Mouse (Mus musculus) intestine, embryonic 15.5 days (tissue): ENCODE results near the gene Zfp827. TPM values are rescaled to one million over a fixed set of nuclear protein-coding genes. Genes with fewer than 3 reads are reported as not detected.

ENCODE experiments used
- ATAC-seq: fragments of 200-750 bp; cut with Nextera tagmentation; 2 replicates; pipeline ENCODE4 v1.8.0; 2017; ENCODE audit warnings: moderate TSS enrichment, moderate library complexity
- H3K27ac ChIP-seq: fragments of 300-500 bp; sonication (generic); 2 replicates; pipeline ENCODE4 v1.5.1; 2015; ENCODE audit warnings: mild to moderate bottlenecking, inconsistent platforms
- H3K27me3 ChIP-seq: fragments of 300-500 bp; sonication (generic); replicated peaks from 2 replicates; pipeline ENCODE4 v1.6.1; 2015; ENCODE audit warnings: inconsistent platforms
- H3K36me3 ChIP-seq: fragments of 300-500 bp; sonication (generic); 2 replicates; pipeline ENCODE4 v1.6.1; 2015; ENCODE audit warnings: inconsistent platforms
- H3K4me1 ChIP-seq: fragments of 300-500 bp; sonication (generic); replicated peaks from 2 replicates; pipeline ENCODE4 v1.6.1; 2015; ENCODE audit warnings: inconsistent platforms
- H3K4me2 ChIP-seq: fragments of 300-500 bp; sonication (generic); replicated peaks from 2 replicates; pipeline ENCODE4 v1.6.1; 2015; ENCODE audit warnings: mild to moderate bottlenecking, inconsistent platforms
- H3K4me3 ChIP-seq: fragments of 300-500 bp; sonication (generic); replicated peaks from 2 replicates; pipeline ENCODE4 v1.5.1; 2015; ENCODE audit warnings: inconsistent platforms
- H3K9ac ChIP-seq: fragments of 300-500 bp; sonication (generic); 2 replicates; pipeline ENCODE4 v1.6.1; 2015; ENCODE audit warnings: inconsistent platforms
- H3K9me3 ChIP-seq: fragments of 300-500 bp; sonication (generic); 2 replicates; pipeline ENCODE4 v1.6.1; 2016; ENCODE audit warnings: inconsistent platforms
- WGBS: fragments of 180-500 bp; shearing (Covaris S2); methylation state at CpG from one replicate; pipeline ENCODE4 v1.1.7; 2015; 5-methylcytosine and 5-hydroxymethylcytosine counted together
- polyA plus RNA-seq: library from polyadenylated mRNA; unstranded; fragments of >200 nt; fragmentation: Nextera tagmentation; extraction: Ambion mirVana; gene quantifications from 2 replicates; pipeline ENCODE4 v1.2.1, GENCODE M21; 2015

Gene Zfp827
- polyA plus RNA-seq, 1 experiment from 2014 or later: 6.5 TPM

- Histone ChIP-seq H3K36me3 (0 out of 2 replicates have a peak, but pooled peaks cover 3% of the 10 kb centered on the region), H3K9me3 (no peaks in the 10 kb centered on the region), H3K9ac (no peak overlapping the region), H3K4me2 (no peak overlapping the region), H3K27me3 (no peaks in the 10 kb centered on the region), H3K27ac (no peak overlapping the region), H3K4me1 (peaks cover 9% of the 10 kb centered on the region; the same call in 1 of the 2 replicates), H3K4me3 (no peak overlapping the region)
- no peak for ATAC-seq
- WGBS: 93% methylated on average over 7 of the region's 7 CpGs
Observed at GRCm38 (mm10) chr8:79037991-79038390, 9.8 kb downstream of the Zfp827 start.

- 92% methylated on average over 3 of the region's 3 CpGs for WGBS
- no peak overlapping the region for H3K27ac ChIP-seq
- ATAC-seq: no peak
- no peak overlapping the region for H3K4me2 ChIP-seq
- H3K9me3 ChIP-seq: no peaks in the 10 kb centered on the region
- H3K4me3 ChIP-seq: no peak overlapping the region
- H3K9ac ChIP-seq: no peak overlapping the region
- H3K27me3 ChIP-seq: no peaks in the 10 kb centered on the region
- H3K36me3 ChIP-seq: 0 out of 2 replicates have a peak, but pooled peaks cover 3% of the 10 kb centered on the region
- no peaks in the 10 kb centered on the region for H3K4me1 ChIP-seq
Observed at GRCm38 (mm10) chr8:79041429-79041828, 13.2 kb downstream of the Zfp827 start.

GRCm38 (mm10) chr8:79042252-79042651 is 14.0 kb downstream of the Zfp827 start:
- Histone ChIP-seq H3K4me3 (no peak overlapping the region), H3K36me3 (0 out of 2 replicates have a peak, but pooled peaks cover 3% of the 10 kb centered on the region), H3K9ac (no peak overlapping the region), H3K4me1 (0 out of 2 replicates have a peak, but pooled peaks cover 4% of the 10 kb centered on the region), H3K9me3 (no peaks in the 10 kb centered on the region), H3K27ac (no peak overlapping the region), H3K4me2 (no peak overlapping the region), H3K27me3 (no peaks in the 10 kb centered on the region)
- no peak for ATAC-seq
- 81% methylated on average over 3 of the region's 3 CpGs for WGBS

- Histone ChIP-seq H3K27ac (no peak overlapping the region), H3K9ac (no peak overlapping the region), H3K4me2 (no peak overlapping the region), H3K4me3 (no peak overlapping the region), H3K36me3 (no peaks in the 10 kb centered on the region), H3K4me1 (0 out of 2 replicates have a peak, but pooled peaks cover 4% of the 10 kb centered on the region), H3K9me3 (no peaks in the 10 kb centered on the region), H3K27me3 (no peaks in the 10 kb centered on the region)
- no peak for ATAC-seq
- WGBS: 91% methylated on average over 5 of the region's 5 CpGs
Observed at GRCm38 (mm10) chr8:79044673-79045072, 16.4 kb downstream of the Zfp827 start.

- Histone ChIP-seq H3K4me2 (no peak overlapping the region), H3K4me1 (0 out of 2 replicates have a peak, but pooled peaks cover 4% of the 10 kb centered on the region), H3K4me3 (no peak overlapping the region), H3K9ac (no peak overlapping the region), H3K36me3 (no peaks in the 10 kb centered on the region), H3K27ac (no peak overlapping the region), H3K9me3 (no peaks in the 10 kb centered on the region), H3K27me3 (no peaks in the 10 kb centered on the region)
- ATAC-seq: no peak
- 83% methylated on average over 4 of the region's 4 CpGs for WGBS
Observed at GRCm38 (mm10) chr8:79046659-79047058, 18.4 kb downstream of the Zfp827 start.

- H3K4me1 ChIP-seq: 0 out of 2 replicates have a peak, but pooled peaks cover 4% of the 10 kb centered on the region
- no peak overlapping the region for H3K9ac ChIP-seq
- ATAC-seq: no peak
- H3K4me3 ChIP-seq: no peak overlapping the region
- no peaks in the 10 kb centered on the region for H3K27me3 ChIP-seq
- H3K36me3 ChIP-seq: no peaks in the 10 kb centered on the region
- no peak overlapping the region for H3K4me2 ChIP-seq
- no peak overlapping the region for H3K27ac ChIP-seq
- H3K9me3 ChIP-seq: no peaks in the 10 kb centered on the region
- 82% methylated on average over 6 of the region's 6 CpGs for WGBS
Observed at GRCm38 (mm10) chr8:79048388-79049005, 20.3 kb downstream of the Zfp827 start.

GRCm38 (mm10) chr8:79054222-79054621 is 26.0 kb downstream of the Zfp827 start:
- Histone ChIP-seq H3K9ac (no peak overlapping the region), H3K27me3 (no peaks in the 10 kb centered on the region), H3K27ac (no peak overlapping the region), H3K4me2 (no peak overlapping the region), H3K4me3 (no peak overlapping the region), H3K36me3 (0 out of 2 replicates have a peak, but pooled peaks cover 2% of the 10 kb centered on the region), H3K9me3 (no peaks in the 10 kb centered on the region), H3K4me1 (0 out of 2 replicates have a peak, but pooled peaks cover 3% of the 10 kb centered on the region)
- no peak for ATAC-seq
- WGBS: 91% methylated on average over 6 of the region's 6 CpGs

GRCm38 (mm10) chr8:79057179-79057578 is 28.9 kb downstream of the Zfp827 start:
- Histone ChIP-seq H3K4me1 (0 out of 2 replicates have a peak, but pooled peaks cover 3% of the 10 kb centered on the region), H3K4me3 (no peak overlapping the region), H3K36me3 (0 out of 2 replicates have a peak, but pooled peaks cover 11% of the 10 kb centered on the region), H3K9ac (no peak overlapping the region), H3K27me3 (no peaks in the 10 kb centered on the region), H3K9me3 (no peaks in the 10 kb centered on the region), H3K4me2 (no peak overlapping the region), H3K27ac (no peak overlapping the region)
- ATAC-seq: no peak
- 71% methylated on average over 3 of the region's 3 CpGs for WGBS

- Histone ChIP-seq H3K4me3 (no peak overlapping the region), H3K27me3 (no peaks in the 10 kb centered on the region), H3K9ac (no peak overlapping the region), H3K4me1 (0 out of 2 replicates have a peak, but pooled peaks cover 3% of the 10 kb centered on the region), H3K9me3 (no peaks in the 10 kb centered on the region), H3K27ac (no peak overlapping the region), H3K4me2 (no peak overlapping the region), H3K36me3 (0 out of 2 replicates have a peak, but pooled peaks cover 9% of the 10 kb centered on the region)
- ATAC-seq: no peak
- WGBS: 69% methylated on average over 4 of the region's 4 CpGs
Observed at GRCm38 (mm10) chr8:79059361-79059760, 31.1 kb downstream of the Zfp827 start.

GRCm38 (mm10) chr8:79060013-79060609 is 31.9 kb downstream of the Zfp827 start:
- no peak for ATAC-seq
- H3K4me2 ChIP-seq: no peak overlapping the region
- no peak overlapping the region for H3K27ac ChIP-seq
- no peak overlapping the region for H3K9ac ChIP-seq
- no peaks in the 10 kb centered on the region for H3K9me3 ChIP-seq
- no peak overlapping the region for H3K4me3 ChIP-seq
- H3K4me1 ChIP-seq: 0 out of 2 replicates have a peak, but pooled peaks cover 3% of the 10 kb centered on the region
- H3K36me3 ChIP-seq: 0 out of 2 replicates have a peak, but pooled peaks cover 9% of the 10 kb centered on the region
- no peaks in the 10 kb centered on the region for H3K27me3 ChIP-seq
- 82% methylated on average over 19 of the region's 19 CpGs for WGBS

GRCm38 (mm10) chr8:79065924-79066323 is 37.7 kb downstream of the Zfp827 start:
- no peak for ATAC-seq
- H3K36me3 ChIP-seq: peaks cover 9% of the 10 kb centered on the region

GRCm38 (mm10) chr8:79067812-79068630 is 39.8 kb downstream of the Zfp827 start:
- H3K4me2 ChIP-seq: no peak overlapping the region
- ATAC-seq: no peak
- WGBS: 72% methylated on average over 3 of the region's 3 CpGs
- peaks cover 9% of the 10 kb centered on the region for H3K36me3 ChIP-seq
- H3K4me3 ChIP-seq: no peak overlapping the region
- no peak overlapping the region for H3K27ac ChIP-seq
- H3K4me1 ChIP-seq: no peaks in the 10 kb centered on the region
- no peaks in the 10 kb centered on the region for H3K27me3 ChIP-seq
- H3K9ac ChIP-seq: no peak overlapping the region
- H3K9me3 ChIP-seq: no peaks in the 10 kb centered on the region

More at GRCm38 (mm10) chr8:79065924-79066323, 37.7 kb downstream of the Zfp827 start:
- Histone ChIP-seq H3K27ac (no peak overlapping the region), H3K4me2 (no peak overlapping the region), H3K4me1 (no peaks in the 10 kb centered on the region), H3K4me3 (no peak overlapping the region), H3K9ac (no peak overlapping the region), H3K9me3 (no peaks in the 10 kb centered on the region), H3K27me3 (no peaks in the 10 kb centered on the region)
- WGBS: 85% methylated on average over 2 of the region's 2 CpGs
